Mouse (Mus musculus) heart, embryonic 14.5 days (tissue): Measurements from ENCODE around the gene Sbno1. TPM values are rescaled to one million over a fixed set of nuclear protein-coding genes. Genes with fewer than 3 reads are reported as not detected.
"Not testable (repeated sequence)": the region's sequence is repeated elsewhere in the genome, so short reads cannot be mapped to it uniquely, and the experiment has no call there.

Source experiments
- ATAC-seq: fragments of 200-750 bp; cut with Nextera tagmentation; 2 replicates; pipeline ENCODE4 v1.8.0; 2017; ENCODE audit warnings: low read depth, moderate TSS enrichment; ENCODE audit not compliant: insufficient number of reproducible peaks, insufficient read depth, low FRiP score
- H3K27ac ChIP-seq, 2 experiments: fragments of 200-500 bp in 1 of 2; fragments of 300-500 bp in 1 of 2; sonication (generic) in 1 of 2; replicated peaks in 1 of 2; 2 replicates each; pipeline ENCODE4 v1.5.1; 2012 to 2014; ENCODE audit warnings: low read depth in 2 of 2, low read length in 2 of 2, control low read depth in 1 of 2, mild to moderate bottlenecking in 1 of 2, mixed read lengths in 1 of 2; ENCODE audit not compliant: control insufficient read depth in 1 of 2, insufficient read depth in 1 of 2
- H3K27me3 ChIP-seq: fragments of 300-500 bp; sonication (generic); 2 replicates; pipeline ENCODE4 v1.6.1; 2014; ENCODE audit warnings: mild to moderate bottlenecking, low read length, control low read depth; ENCODE audit not compliant: control insufficient read depth, insufficient read depth
- H3K36me3 ChIP-seq: fragments of 300-500 bp; sonication (generic); 2 replicates; pipeline ENCODE4 v1.6.1; 2014; ENCODE audit warnings: mild to moderate bottlenecking, control low read depth, low read length, mixed read lengths; ENCODE audit not compliant: control insufficient read depth, insufficient read depth
- H3K4me1 ChIP-seq, 2 experiments: fragments of 200-500 bp in 1 of 2; fragments of 300-500 bp in 1 of 2; sonication (generic) in 1 of 2; 2 replicates each; pipeline ENCODE4 v1.6.1; 2012 to 2014; ENCODE audit warnings: low read length in 2 of 2, control low read depth in 1 of 2, mixed read lengths in 1 of 2; ENCODE audit not compliant: control insufficient read depth in 2 of 2, insufficient read depth in 2 of 2
- H3K4me2 ChIP-seq: fragments of 300-500 bp; sonication (generic); 2 replicates; pipeline ENCODE4 v1.6.1; 2014; ENCODE audit warnings: mild to moderate bottlenecking, low read length
- H3K4me3 ChIP-seq, 2 experiments: fragments of 200-500 bp in 1 of 2; fragments of 300-500 bp in 1 of 2; sonication (generic) in 1 of 2; 2 replicates each; pipeline ENCODE4 v1.5.1; 2012 to 2014; ENCODE audit warnings: low read length in 2 of 2, mild to moderate bottlenecking in 2 of 2, control low read depth in 1 of 2, low read depth in 1 of 2, moderate library complexity in 1 of 2; ENCODE audit not compliant: control insufficient read depth in 1 of 2, insufficient read depth in 1 of 2
- H3K9ac ChIP-seq: fragments of 300-500 bp; sonication (generic); 2 replicates; pipeline ENCODE4 v1.6.1; 2014; ENCODE audit warnings: mild to moderate bottlenecking, low read length
- H3K9me3 ChIP-seq: fragments of 300-500 bp; sonication (generic); 2 replicates; pipeline ENCODE4 v1.6.1; 2016; ENCODE audit warnings: low read length, control low read depth; ENCODE audit not compliant: control insufficient read depth
- WGBS: fragments of 180-500 bp; shearing (Covaris S2); extraction: QIAGEN DNeasy Blood & Tissue Kit; methylation state at CpG from one replicate; pipeline ENCODE4 v1.1.7; 2014; 5-methylcytosine and 5-hydroxymethylcytosine counted together
- polyA plus RNA-seq: library from polyadenylated mRNA; unstranded; fragments of >200 nt; fragmentation: Nextera tagmentation; extraction: Ambion mirVana; gene quantifications from 2 replicates; pipeline ENCODE4 v1.2.1, GENCODE M21; 2014

The Sbno1 gene
- polyA plus RNA-seq, 1 experiment from 2014 or later = 68.1 TPM

GRCm38 (mm10) chr5:124364173-124364918, 61.5 kb downstream of the Sbno1 start:
- Histone ChIP-seq H3K9me3 (no peaks in the 10 kb centered on the region), H3K27me3 (no peaks in the 10 kb centered on the region), H3K9ac (no peak overlapping the region), H3K36me3 (peaks cover 14% of the 10 kb centered on the region), H3K4me2 (no peak overlapping the region), H3K4me1 (no peaks in the 10 kb centered on the region), H3K4me3 (no peak overlapping the region), H3K27ac (no peak overlapping the region)
- WGBS = 87% methylated on average over 6 of the region's 6 CpGs
- ATAC-seq = no peak

GRCm38 (mm10) chr5:124362982-124363381, 62.8 kb downstream of the Sbno1 start, which contains the start of gene Cdk2ap1:
Cdk2ap1 (minus strand) TSS chr5:124363082.
- WGBS = 93% methylated on average over 5 of the region's 5 CpGs
- ATAC-seq, H3K9me3 ChIP-seq, H3K4me3 ChIP-seq, H3K4me1 ChIP-seq, H3K9ac ChIP-seq, H3K27me3 ChIP-seq, H3K4me2 ChIP-seq, H3K36me3 ChIP-seq, H3K27ac ChIP-seq: not testable (repeated sequence)

DNA sequence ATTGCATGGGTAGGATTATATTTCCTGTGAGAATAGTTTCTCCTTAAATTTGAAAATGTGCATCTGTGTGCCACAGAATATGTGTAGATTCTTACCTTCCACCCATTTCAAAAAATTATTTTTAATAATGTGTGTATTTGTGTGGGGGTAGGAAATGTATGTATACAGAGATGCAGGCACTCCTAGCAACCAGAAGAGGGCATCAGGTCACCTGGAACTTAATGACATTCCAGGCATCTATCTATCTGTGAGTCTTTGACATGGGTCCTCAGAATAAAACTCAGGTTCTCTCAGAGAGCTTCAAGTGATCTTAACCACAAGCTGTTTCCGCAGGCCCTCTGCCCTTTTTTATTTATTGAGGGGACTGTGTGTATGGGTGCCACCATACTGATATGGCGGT, 66.2 kb downstream of the Sbno1 start:
- Histone ChIP-seq H3K4me3 (no peak overlapping the region), H3K9ac (no peak overlapping the region), H3K27ac (no peak overlapping the region), H3K27me3 (no peaks in the 10 kb centered on the region), H3K9me3 (no peaks in the 10 kb centered on the region), H3K4me1 (0 out of 4 replicates have a peak, but pooled peaks cover 0 to 2% of the 10 kb centered on the region in 2 experiments), H3K36me3 (no peaks in the 10 kb centered on the region), H3K4me2 (no peak overlapping the region)
- WGBS = 86% methylated on average over 2 of the region's 2 CpGs
- no peak for ATAC-seq

- Histone ChIP-seq H3K36me3 (no peaks in the 10 kb centered on the region), H3K4me2 (no peak overlapping the region), H3K9ac (no peak overlapping the region), H3K4me1 (peaks cover 5 to 7% of the 10 kb centered on the region in 2 experiments), H3K27ac (no peak overlapping the region), H3K27me3 (no peaks in the 10 kb centered on the region), H3K4me3 (no peak overlapping the region), H3K9me3 (no peaks in the 10 kb centered on the region)
- 46% methylated on average over 3 of the region's 3 CpGs for WGBS
- no peak for ATAC-seq
Observed at GRCm38 (mm10) chr5:124356695-124357094, 69.1 kb downstream of the Sbno1 start.

- Histone ChIP-seq H3K27me3 (no peaks in the 10 kb centered on the region), H3K4me3 (peak overlapping the region in 1 of 2 experiments; percentile 93; a peak in 2 of 4 replicates), H3K27ac (no peak overlapping the region), H3K9ac (peak overlapping the region; percentile 100; the same call in 1 of the 2 replicates), H3K4me1 (peaks cover 17% of the 10 kb centered on the region in 2 experiments), H3K9me3 (no peaks in the 10 kb centered on the region), H3K4me2 (peak overlapping the region; percentile 66), H3K36me3 (no peaks in the 10 kb centered on the region)
- ATAC-seq = no peak
- 4% methylated on average over 12 of the region's 12 CpGs for WGBS
Observed at GRCm38 (mm10) chr5:124355425-124355959, 70.3 kb downstream of the Sbno1 start.

GRCm38 (mm10) chr5:124354574-124355424, 71.0 kb downstream of the Sbno1 start:
- under 1% methylated on average over 30 of the region's 60 CpGs for whole genome bisulfite sequencing
- peak overlapping the region; percentile 85 to 93 for H3K4me3 ChIP-seq
- peak overlapping the region; percentile 100 for H3K9ac ChIP-seq
- H3K4me1 ChIP-seq = peaks cover 17 to 21% of the 10 kb centered on the region in 2 experiments
- H3K27ac ChIP-seq = peak overlapping the region; percentile 38 to 98; a peak in 3 of 4 replicates
- no peaks in the 10 kb centered on the region for H3K9me3 ChIP-seq
- H3K27me3 ChIP-seq = no peaks in the 10 kb centered on the region
- peak; percentile 31; the same call in 1 of the 2 replicates for ATAC-seq
- H3K4me2 ChIP-seq = peak overlapping the region; percentile 66
- H3K36me3 ChIP-seq = peaks cover 4% of the 10 kb centered on the region

- ATAC-seq = no peak
- Histone ChIP-seq H3K4me2 (peak overlapping the region; percentile 98), H3K27ac (peak overlapping the region; percentile 94 to 98), H3K27me3 (no peaks in the 10 kb centered on the region), H3K9me3 (no peaks in the 10 kb centered on the region), H3K36me3 (peaks cover 13% of the 10 kb centered on the region), H3K4me1 (peaks cover 17 to 21% of the 10 kb centered on the region in 2 experiments), H3K4me3 (peak overlapping the region; percentile 85 to 93), H3K9ac (peak overlapping the region; percentile 100)
- WGBS = 0% methylated on average over 77 of the region's 132 CpGs
Observed at GRCm38 (mm10) chr5:124353726-124354547, 71.9 kb downstream of the Sbno1 start.
